Mouse (Mus musculus): ENCODE data around the gene Itga1. TPM values are rescaled to one million over a fixed set of nuclear protein-coding genes. Genes with fewer than 3 reads are reported as not detected.

Itga1 gene
- 41.3 TPM for polyA plus RNA-seq (2014; fragmentation: Illumina TruSeq; extraction: RNeasy Lipid Tissue Mini Kit (QIAGEN cat#74804))

DNA sequence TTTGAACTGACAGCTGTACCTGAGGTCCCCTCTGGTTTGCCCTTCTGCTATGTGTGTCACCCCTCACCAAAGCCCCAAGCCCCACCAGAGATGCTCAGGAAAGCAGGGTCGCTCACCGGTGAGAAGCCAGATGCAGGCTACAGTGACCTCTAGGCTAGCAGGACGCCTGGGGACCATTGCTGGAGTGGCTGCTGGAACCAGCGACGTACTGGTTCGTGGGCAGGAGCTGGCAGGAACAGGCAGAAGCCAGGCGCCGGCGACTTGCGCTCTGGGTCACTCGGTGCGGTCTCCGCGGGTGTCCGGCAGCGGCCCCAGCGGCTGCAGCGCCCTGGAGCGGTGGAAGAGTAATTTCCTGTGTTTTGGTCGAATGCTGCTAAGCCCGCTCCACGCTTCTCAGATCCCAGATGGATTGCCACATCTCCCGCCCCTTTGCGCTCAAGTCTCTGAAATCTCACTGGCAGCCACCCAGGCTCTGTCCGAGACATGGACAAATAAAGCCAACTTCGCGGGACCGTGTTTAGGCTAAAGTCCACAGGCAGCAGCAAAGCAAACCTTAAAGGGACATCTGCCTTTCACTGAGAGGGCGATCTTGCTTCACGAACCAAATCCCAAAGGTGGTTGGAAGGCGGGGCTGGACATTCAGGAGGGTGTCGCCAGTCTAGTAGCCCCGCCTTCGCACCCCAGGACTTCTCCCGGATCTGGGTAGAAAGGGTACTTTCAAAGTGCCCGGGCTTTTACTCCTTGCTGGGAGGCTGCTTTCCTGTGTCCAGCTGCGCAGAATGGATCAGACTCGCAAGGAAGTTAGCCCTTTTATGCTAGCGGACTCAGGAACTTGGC lies at the start of gene Itga1, which contains the start of gene Gm49395:
Gene Itga1, minus strand, starts transcription at position 610 of the 837 bp plus-strand sequence.
Gene Gm49395, minus strand, starts transcription at position 567 of the 837 bp plus-strand sequence.

DNA sequence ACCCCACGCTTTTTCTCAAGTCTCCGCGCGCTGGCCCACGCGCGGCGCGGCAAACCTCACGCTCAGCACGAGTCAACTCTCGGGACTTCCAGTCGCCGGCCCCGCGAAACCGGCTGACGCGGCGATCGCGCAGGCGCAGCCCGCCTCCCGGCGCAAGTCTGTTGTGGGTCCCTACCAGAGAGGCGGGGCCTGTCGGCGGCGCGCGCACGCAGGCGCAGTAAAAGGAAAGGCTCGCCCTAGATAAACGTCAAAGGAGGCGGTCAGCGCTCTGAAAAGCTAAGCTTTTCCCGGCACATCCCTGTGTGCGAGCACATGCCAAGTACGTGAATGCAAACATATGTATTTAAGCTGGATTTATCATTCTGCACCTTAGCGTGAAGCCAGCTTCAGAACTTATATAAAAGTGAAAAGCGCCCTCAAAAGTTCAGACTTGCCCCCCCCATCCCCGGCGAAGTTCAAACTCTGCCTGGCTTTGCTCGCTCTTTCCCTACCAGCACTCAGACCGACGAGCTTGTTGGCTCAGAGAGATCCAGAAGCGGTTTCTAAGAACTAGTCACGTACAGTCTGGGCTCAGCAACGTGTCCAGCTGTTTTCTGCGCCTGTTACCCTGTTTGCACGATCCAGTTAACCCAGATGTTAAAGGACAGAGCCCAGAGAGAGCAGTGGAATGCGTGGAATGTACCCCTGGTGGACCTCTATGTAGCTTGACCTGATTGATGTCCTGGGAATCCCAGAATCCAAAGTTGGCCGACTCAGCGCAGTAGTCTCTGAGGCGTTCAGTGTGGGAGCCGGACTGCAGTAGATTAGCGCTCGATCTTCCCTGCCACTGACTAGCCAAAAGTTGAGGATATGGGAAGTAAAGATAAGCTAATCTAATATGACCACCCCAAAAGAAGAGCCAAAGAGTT lies 11.4 kb downstream of the Itga1 start, which contains the start of gene Pelo:
Gene Pelo, minus strand, starts transcription at position 118 of the 908 bp plus-strand sequence.

DNA sequence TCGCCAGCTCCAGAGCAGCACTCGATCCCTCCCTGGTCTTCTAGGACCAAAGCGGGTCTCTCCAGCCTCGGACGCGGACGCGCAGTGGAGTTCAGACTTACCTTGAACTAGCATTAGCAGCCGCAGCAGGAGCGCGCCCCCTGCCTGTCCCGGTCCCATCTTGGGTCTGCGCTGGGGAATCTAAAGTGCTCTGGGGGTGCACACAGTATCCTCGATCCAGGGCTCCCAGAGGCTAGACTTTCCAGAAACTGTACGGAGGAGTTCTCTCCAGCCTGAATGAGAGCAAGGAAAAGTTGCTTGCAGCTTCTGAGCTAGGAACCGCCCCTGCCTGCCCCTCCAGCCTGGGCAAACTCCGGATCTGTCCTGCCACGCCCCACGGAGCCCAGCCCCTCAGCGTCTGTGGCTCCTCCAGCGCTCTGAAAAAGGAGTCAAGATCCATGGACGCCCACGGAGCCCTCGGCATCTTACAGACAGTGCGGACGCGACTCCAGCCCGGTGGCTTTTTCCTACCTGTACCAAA lies 169.9 kb downstream of the Itga1 start, which contains the start of gene Itga2:
Gene Itga2, minus strand, starts transcription at position 326 of the 520 bp plus-strand sequence.

Other genes with a start within 250 kb of the Itga1 start
- gene Itga2, start 169.9 kb downstream of the Itga1 start, polyA plus RNA-seq (2014; fragmentation: Illumina TruSeq; extraction: RNeasy Lipid Tissue Mini Kit (QIAGEN cat#74804)) = 55.0 TPM
- 0.83 TPM for gene Pelo, start 11.8 kb downstream of the Itga1 start, polyA plus RNA-seq (2014; fragmentation: Illumina TruSeq; extraction: RNeasy Lipid Tissue Mini Kit (QIAGEN cat#74804))
- gene Gm49395, start within 50 bp of the Itga1 start, polyA plus RNA-seq (2014; fragmentation: Illumina TruSeq; extraction: RNeasy Lipid Tissue Mini Kit (QIAGEN cat#74804)) = 5.0 TPM